Comparison of ENCODE assay signal across 10 mouse cellular contexts in genomic region chr1:35032619-35033018, GRCm38 (mm10).
DNase-seq lines count a peak whose midpoint lies in the region; ATAC-seq and TF ChIP-seq lines count a peak whose summit lies in the region.
"Had no signal": no experiment of that assay in that cellular context is flagged by ENCODE, and none has a peak within 500 bp of the region (broad histone marks: within the 10 kb centered on the region; RNA-seq: fewer than 3 reads in every experiment).

No protein-coding gene starts in this region.

- H3K9ac ChIP-seq in embryonic facial prominence, embryonic 11.5 days (replicated peaks; ENCODE audit: low read length), result no peak overlapping the region
- no peak overlapping the region for H3K9ac ChIP-seq in lung, postnatal 0 days (replicated peaks; ENCODE audit: low read depth)
- H3K9ac ChIP-seq: embryonic facial prominence, embryonic 13.5 days had no signal

- 65% methylated on average over 4 of the region's 4 CpGs for WGBS in embryonic facial prominence, embryonic 11.5 days
- 62% methylated on average over 4 of the region's 4 CpGs for WGBS in embryonic facial prominence, embryonic 10.5 days
- 38% methylated on average over 4 of the region's 4 CpGs for WGBS in lung, postnatal 0 days

- peak; percentile 53 for TF ChIP-seq CTCF in lung, postnatal 0 days (IDR thresholded peaks at IDR 0.05)

- H3K4me3 ChIP-seq in embryonic facial prominence, embryonic 11.5 days (ENCODE audit: low read depth, low read length), result no peak overlapping the region
- H3K4me3 ChIP-seq in embryonic facial prominence, embryonic 10.5 days, result no peak overlapping the region
- H3K4me3 ChIP-seq in lung, postnatal 0 days (ENCODE audit: low read depth, low read length), result no peak overlapping the region
- H3K4me3 ChIP-seq: embryonic facial prominence, embryonic 13.5 days had no signal

- DNase-seq in embryonic facial prominence, embryonic 11.5 days (ENCODE audit: low spot score), result peak; percentile 38
- no peak for DNase-seq in embryonic facial prominence, embryonic 10.5 days (ENCODE audit: low spot score)
- DNase-seq in lung, postnatal 0 days (ENCODE audit: low spot score), result peak; percentile 25
- DNase-seq in lung, postnatal 25 days (ENCODE audit: low spot score), result no peak
- DNase-seq in embryo, embryonic 9.5 days (ENCODE audit: extremely low spot score), result peak; percentile 9
- peak; percentile 49 for DNase-seq in retina, postnatal 1 day
- DNase-seq in cerebellum, adult 11 months, result no peak
- DNase-seq in urinary bladder, postnatal 25 days (ENCODE audit: low spot score), result no peak

- H3K27me3 ChIP-seq in embryonic facial prominence, embryonic 11.5 days (ENCODE audit: control insufficient read depth, insufficient read depth, low read length), result no peaks in the 10 kb centered on the region
- no peaks in the 10 kb centered on the region for H3K27me3 ChIP-seq in embryonic facial prominence, embryonic 10.5 days (replicated peaks; ENCODE audit: low read depth, poor library complexity, severe bottlenecking)
- no peaks in the 10 kb centered on the region for H3K27me3 ChIP-seq in lung, postnatal 0 days (replicated peaks; ENCODE audit: insufficient read depth, low read length)
- H3K27me3 ChIP-seq: embryonic facial prominence, embryonic 13.5 days had no signal

- H3K4me1 ChIP-seq in embryonic facial prominence, embryonic 11.5 days (ENCODE audit: control insufficient read depth, insufficient read depth, low read length), result no peaks in the 10 kb centered on the region
- H3K4me1 ChIP-seq in embryonic facial prominence, embryonic 10.5 days, result no peaks in the 10 kb centered on the region
- no peaks in the 10 kb centered on the region for H3K4me1 ChIP-seq in lung, postnatal 0 days (ENCODE audit: insufficient read depth, low read depth, low read length)
- H3K4me1 ChIP-seq: embryonic facial prominence, embryonic 13.5 days had no signal

- no peak for ATAC-seq in embryonic facial prominence, embryonic 11.5 days (replicated peaks; ENCODE audit: insufficient number of reproducible peaks, low FRiP score, low TSS enrichment, low read depth)
- no peak for ATAC-seq in lung, postnatal 0 days
- ATAC-seq: intestine, embryonic 16.5 days had no signal

- no peak overlapping the region for H3K4me2 ChIP-seq in embryonic facial prominence, embryonic 11.5 days (ENCODE audit: low read depth, low read length)
- no peak overlapping the region for H3K4me2 ChIP-seq in lung, postnatal 0 days (replicated peaks; ENCODE audit: low read depth, low read length)
- H3K4me2 ChIP-seq: embryonic facial prominence, embryonic 13.5 days had no signal

- no peaks in the 10 kb centered on the region for H3K9me3 ChIP-seq in embryonic facial prominence, embryonic 11.5 days (replicated peaks; ENCODE audit: control insufficient read depth, low read length)
- H3K9me3 ChIP-seq in embryonic facial prominence, embryonic 10.5 days, result no peaks in the 10 kb centered on the region
- H3K9me3 ChIP-seq in lung, postnatal 0 days (ENCODE audit: low read length), result no peaks in the 10 kb centered on the region
- H3K9me3 ChIP-seq: embryonic facial prominence, embryonic 13.5 days had no signal

- TF ChIP-seq EP300 in lung, postnatal 0 days (IDR thresholded peaks at IDR 0.05), result no peak

- no peaks in the 10 kb centered on the region for H3K36me3 ChIP-seq in embryonic facial prominence, embryonic 11.5 days (replicated peaks; ENCODE audit: control insufficient read depth, insufficient read depth, low read depth, low read length)
- no peaks in the 10 kb centered on the region for H3K36me3 ChIP-seq in embryonic facial prominence, embryonic 10.5 days (replicated peaks)
- no peaks in the 10 kb centered on the region for H3K36me3 ChIP-seq in lung, postnatal 0 days (ENCODE audit: insufficient read depth, low read length)
- H3K36me3 ChIP-seq: embryonic facial prominence, embryonic 13.5 days had no signal

- no peak overlapping the region for H3K27ac ChIP-seq in embryonic facial prominence, embryonic 11.5 days (replicated peaks; ENCODE audit: low read depth, low read length)
- no peak overlapping the region for H3K27ac ChIP-seq in embryonic facial prominence, embryonic 10.5 days (replicated peaks)
- no peak overlapping the region for H3K27ac ChIP-seq in lung, postnatal 0 days (ENCODE audit: low read length)
- H3K27ac ChIP-seq: embryonic facial prominence, embryonic 13.5 days had no signal

Comparison
In these comparisons a context has a peak if more than half of its experiments do, and no peak if none do; other contexts are left out.
1. DNase-seq: peak in embryonic facial prominence, embryonic 11.5 days (single experiment), lung, postnatal 0 days (single experiment), embryo, embryonic 9.5 days (single experiment) and retina, postnatal 1 day (single experiment); none in embryonic facial prominence, embryonic 10.5 days (single experiment), lung, postnatal 25 days (single experiment), cerebellum, adult 11 months (single experiment) and urinary bladder, postnatal 25 days (single experiment).